In genomic region chr3:121430289-121430936, GRCm38 (mm10) we compare ENCODE assay signal across 9 mouse cellular contexts. TPM values are rescaled to one million over a fixed set of nuclear protein-coding genes. Genes with fewer than 3 reads are reported as not detected.
DNase-seq lines count a peak whose midpoint lies in the region; ATAC-seq and TF ChIP-seq lines count a peak whose summit lies in the region.
"Had no signal": no experiment of that assay in that cellular context is flagged by ENCODE, and none has a peak within 500 bp of the region (broad histone marks: within the 10 kb centered on the region; RNA-seq: fewer than 3 reads in every experiment).

No protein-coding gene starts in this region.

- no peaks in the 10 kb centered on the region for H3K9me3 ChIP-seq in heart, embryonic 16.5 days (replicated peaks; ENCODE audit: control insufficient read depth, low read length)
- no peaks in the 10 kb centered on the region for H3K9me3 ChIP-seq in ES-Bruce4 (replicated peaks; ENCODE audit: control insufficient read depth, insufficient read depth, low read length, poor library complexity, severe bottlenecking)
- no peaks in the 10 kb centered on the region for H3K9me3 ChIP-seq in embryonic facial prominence, embryonic 14.5 days (ENCODE audit: control insufficient read depth, low read length)
- no peaks in the 10 kb centered on the region for H3K9me3 ChIP-seq in limb, embryonic 13.5 days

- no peak for ATAC-seq in heart, embryonic 16.5 days (replicated peaks; ENCODE audit: extremely low read depth, insufficient read depth, low FRiP score)
- ATAC-seq in embryonic facial prominence, embryonic 14.5 days (ENCODE audit: low read depth): no peak
- no peak for ATAC-seq in limb, embryonic 13.5 days (ENCODE audit: low FRiP score, low read depth)

- peaks cover 57% of the 10 kb centered on the region for H3K4me1 ChIP-seq in heart, embryonic 16.5 days (ENCODE audit: control insufficient read depth, insufficient read depth, low read length)
- H3K4me1 ChIP-seq in ES-Bruce4 (ENCODE audit: control insufficient read depth, insufficient read depth, low read length): peaks cover 4% of the 10 kb centered on the region
- H3K4me1 ChIP-seq in embryonic facial prominence, embryonic 14.5 days (ENCODE audit: control insufficient read depth, insufficient read depth, low read length): peaks cover 63% of the 10 kb centered on the region
- peaks cover 71% of the 10 kb centered on the region for H3K4me1 ChIP-seq in limb, embryonic 13.5 days

- DNase-seq in heart, postnatal 36 days: no peak
- no peak for DNase-seq in embryonic facial prominence, embryonic 14.5 days (ENCODE audit: low spot score)
- no peak for DNase-seq in cerebellum, postnatal 25 days
- DNase-seq in thymus, postnatal 25 days: no peak
- DNase-seq in gastrocnemius, adult 18-20 months (ENCODE audit: low spot score): no peak
- DNase-seq: kidney, adult 18-20 months had no signal

- intact Hi-C loops in heart, postnatal 36 days (cut with DNase I): no loop called here

- H3K36me3 ChIP-seq in heart, embryonic 16.5 days (ENCODE audit: control insufficient read depth, insufficient read depth): no peaks in the 10 kb centered on the region
- peaks cover 2% of the 10 kb centered on the region for H3K36me3 ChIP-seq in ES-Bruce4 (ENCODE audit: control insufficient read depth, insufficient read depth, low read length, poor library complexity, severe bottlenecking)
- H3K36me3 ChIP-seq in embryonic facial prominence, embryonic 14.5 days (ENCODE audit: control insufficient read depth, insufficient read depth, low read length): no peaks in the 10 kb centered on the region
- H3K36me3 ChIP-seq in limb, embryonic 13.5 days: no peaks in the 10 kb centered on the region

- peak; percentile 79 for TF ChIP-seq EP300 in ES-Bruce4 (IDR thresholded peaks at IDR 0.05; ENCODE audit: insufficient read depth, low read depth, low read length)

- peak overlapping the region; percentile 14 for H3K4me3 ChIP-seq in heart, embryonic 16.5 days (ENCODE audit: low read length)
- no peak overlapping the region for H3K4me3 ChIP-seq in ES-Bruce4 (ENCODE audit: low read depth, low read length)
- H3K4me3 ChIP-seq in embryonic facial prominence, embryonic 14.5 days (ENCODE audit: low read depth, low read length): peak overlapping the region; percentile 70
- peak overlapping the region; percentile 5 for H3K4me3 ChIP-seq in limb, embryonic 13.5 days

- peak overlapping the region; percentile 46 for H3K27ac ChIP-seq in heart, embryonic 16.5 days (ENCODE audit: low read length)
- peak overlapping the region; percentile 96 for H3K27ac ChIP-seq in ES-Bruce4 (ENCODE audit: insufficient read depth, low read length)
- 0 out of 2 replicates have a peak overlapping the region, but pooled peaks have one; percentile 4 for H3K27ac ChIP-seq in embryonic facial prominence, embryonic 14.5 days (replicated peaks; ENCODE audit: low read depth, low read length)
- no peak overlapping the region; the same call in 1 of the 2 replicates for H3K27ac ChIP-seq in limb, embryonic 13.5 days

- H3K27me3 ChIP-seq in heart, embryonic 16.5 days (ENCODE audit: control insufficient read depth, insufficient read depth, low read length): no peaks in the 10 kb centered on the region
- H3K27me3 ChIP-seq in ES-Bruce4 (ENCODE audit: control insufficient read depth, insufficient read depth, low read length, poor library complexity, severe bottlenecking): no peaks in the 10 kb centered on the region
- H3K27me3 ChIP-seq in embryonic facial prominence, embryonic 14.5 days (replicated peaks; ENCODE audit: control insufficient read depth, insufficient read depth, low read length): no peaks in the 10 kb centered on the region
- no peaks in the 10 kb centered on the region for H3K27me3 ChIP-seq in limb, embryonic 13.5 days

- 0 out of 2 replicates have a peak overlapping the region, but pooled peaks have one; percentile 44 for H3K9ac ChIP-seq in heart, embryonic 16.5 days (ENCODE audit: low read length)
- peak overlapping the region; percentile 56; the same call in 1 of the 2 replicates for H3K9ac ChIP-seq in ES-Bruce4 (ENCODE audit: low read depth, poor library complexity, severe bottlenecking)
- H3K9ac ChIP-seq in embryonic facial prominence, embryonic 14.5 days (ENCODE audit: low read depth, low read length): no peak overlapping the region; the same call in 1 of the 2 replicates
- no peak overlapping the region for H3K9ac ChIP-seq in limb, embryonic 13.5 days

- TF ChIP-seq POLR2A in ES-Bruce4 (IDR thresholded peaks at IDR 0.05; ENCODE audit: insufficient read depth, low read length): no peak

- WGBS in heart, embryonic 16.5 days: 46% methylated on average over 7 of the region's 7 CpGs
- 48% methylated on average over 7 of the region's 7 CpGs for WGBS in embryonic facial prominence, embryonic 14.5 days
- 58% methylated on average over 7 of the region's 7 CpGs for WGBS in limb, embryonic 13.5 days

- no peak for TF ChIP-seq CTCF in ES-Bruce4 (IDR thresholded peaks at IDR 0.05; ENCODE audit: low read depth, low read length)

- peak overlapping the region; percentile 76 for H3K4me2 ChIP-seq in heart, embryonic 16.5 days (ENCODE audit: low read depth, low read length)
- H3K4me2 ChIP-seq in embryonic facial prominence, embryonic 14.5 days (ENCODE audit: low read depth, low read length): peak overlapping the region; percentile 93
- H3K4me2 ChIP-seq in limb, embryonic 13.5 days (replicated peaks): peak overlapping the region; percentile 88

RNA-seq across cellular contexts. Expression of gene Cnn3, which starts 4.1 kb away (rescaled TPM):
- polyA plus RNA-seq in heart, embryonic 16.5 days (2015; fragmentation: Nextera tagmentation; extraction: Ambion mirVana): 370 and 406 TPM in 2 replicates
- 10 to 100 TPM; 42.1 to 43.8 TPM for total RNA-seq in heart, postnatal 36 days (2021)
- polyA plus RNA-seq in ES-Bruce4 (2011; ENCODE audit: insufficient read depth, insufficient read length, low read depth, missing spikeins): 584 and 623 TPM in 2 replicates
- polyA plus RNA-seq in embryonic facial prominence, embryonic 14.5 days (2014; fragmentation: Nextera tagmentation; extraction: Ambion mirVana): 870 and 944 TPM in 2 replicates
- 936 and 944 TPM in 2 replicates for polyA plus RNA-seq in limb, embryonic 13.5 days (2015; fragmentation: Nextera tagmentation; extraction: Ambion mirVana)
- 10 to 100 TPM; 15.2 to 21.6 TPM for total RNA-seq in gastrocnemius, adult 18-20 months (2021)

Comparison
In these comparisons a context has a peak if more than half of its experiments do, and no peak if none do; other contexts are left out.
1. H3K9ac ChIP-seq: peak in heart, embryonic 16.5 days (single experiment) and ES-Bruce4 (single experiment); none in embryonic facial prominence, embryonic 14.5 days (single experiment) and limb, embryonic 13.5 days (single experiment).
2. Peak in every context shown above with its lines, with median percentiles within 50 percentile points of each other: H3K4me2 ChIP-seq.